Mouse (Mus musculus): ENCODE data around the gene Nat8f2.

GRCm38 (mm10) chr6:85848140-85848539 lies 20.8 kb downstream of the Nat8f2 start:
- no peak for TF ChIP-seq CTCF (IDR thresholded peaks at IDR 0.05; ENCODE audit: borderline replicate concordance, control insufficient read depth, extremely low read depth, insufficient read depth, low read length, poor library complexity)
- TF ChIP-seq POLR2A (IDR thresholded peaks at IDR 0.05; ENCODE audit: control insufficient read depth, extremely low read depth, insufficient read depth, low read length, poor library complexity), result no peak
